Mouse (Mus musculus) erythroblast, adult 5-6 weeks (primary cell): ENCODE data around the gene Srp14. TPM values are rescaled to one million over a fixed set of nuclear protein-coding genes. Genes with fewer than 3 reads are reported as not detected.

Experiments
- ATAC-seq: replicated peaks from 2 replicates; pipeline ENCODE4 v1.8.0; 2016; ENCODE audit warnings: moderate number of reproducible peaks, mild to moderate bottlenecking, moderate TSS enrichment, inconsistent platforms; ENCODE audit not compliant: poor library complexity, low FRiP score, severe bottlenecking
- total RNA-seq, 2 experiments: library from RNA; stranded (forward) in 1 of 2; stranded (reverse) in 1 of 2; fragments of 150-400 nt in 1 of 2; fragments of 200-764, 138-1000 nt in 1 of 2; gene quantifications; 2 replicates each; pipeline versions ENCODE4 v1.2.3 to v1.2.4; 2015 to 2017; ENCODE audit warnings: low replicate concordance in 2 of 2

The Srp14 gene
- total RNA-seq, 2 experiments from 2014 or later, result 39.8 to 61.2 TPM

DNA sequence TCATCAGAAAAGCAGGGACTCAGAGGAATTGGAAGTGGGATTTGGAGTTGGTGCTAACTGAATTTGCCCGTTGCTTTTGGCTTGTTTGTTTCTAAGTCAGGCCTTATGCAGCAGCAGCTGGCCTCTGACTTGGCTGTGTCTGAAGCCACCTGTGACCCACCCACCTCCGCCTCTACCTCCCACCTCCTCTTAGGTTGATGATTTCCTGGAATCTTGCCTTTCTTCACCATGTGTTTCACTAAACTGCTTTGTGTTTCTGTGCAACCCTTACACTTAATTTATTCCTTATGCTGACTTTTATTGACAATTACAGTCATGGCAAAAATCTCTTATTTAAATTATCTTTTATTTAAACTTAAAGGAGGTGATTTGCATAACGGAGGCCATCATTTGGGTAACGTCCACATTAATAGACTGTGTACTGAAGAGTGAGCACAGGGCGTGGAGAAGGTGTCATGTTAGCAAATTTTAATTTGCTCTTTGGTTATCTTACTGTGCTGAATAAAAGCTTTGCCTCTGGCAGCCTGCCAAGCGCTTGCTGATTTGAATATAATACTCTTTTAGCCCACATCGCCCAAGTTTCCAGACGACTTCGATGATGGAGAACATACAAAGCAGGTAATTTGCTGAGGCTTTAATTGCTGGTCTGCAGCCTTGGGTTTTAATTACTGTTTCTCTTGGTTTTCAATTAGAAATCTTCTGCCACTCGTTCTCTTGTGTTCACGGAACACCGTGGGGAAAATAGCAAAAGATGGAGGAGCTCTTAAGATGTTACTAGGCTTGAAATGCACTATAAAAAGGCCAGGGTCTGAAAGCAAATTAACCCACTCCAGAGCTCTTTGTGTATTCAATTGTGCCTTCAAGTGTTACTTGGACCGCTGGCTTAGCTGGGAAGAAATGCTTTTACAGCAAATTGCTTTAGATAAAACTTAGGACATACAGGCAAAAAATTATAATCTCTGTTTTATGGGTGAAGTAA is 33.5 kb downstream of the Srp14 start:
- no peak for ATAC-seq

DNA sequence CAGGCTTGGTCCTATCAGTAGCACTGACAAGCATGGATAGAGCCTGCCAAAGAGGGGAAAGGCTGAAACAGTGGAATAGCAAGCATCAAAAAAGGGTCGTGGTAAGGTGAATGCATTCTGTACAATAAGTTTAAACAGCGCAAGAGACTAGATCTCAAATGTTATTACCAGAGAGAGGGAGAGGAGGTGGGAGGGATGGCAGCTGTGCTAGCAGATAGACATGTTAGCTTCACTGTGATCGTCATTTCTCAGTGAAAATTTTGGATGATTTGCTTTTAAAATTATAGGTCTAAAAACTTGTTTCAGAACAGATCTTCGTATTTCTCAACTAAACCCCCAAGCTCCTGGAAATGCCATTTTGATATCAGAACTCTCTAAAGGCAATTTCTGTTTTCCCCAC is 36.8 kb downstream of the Srp14 start:
- ATAC-seq, result no peak

DNA sequence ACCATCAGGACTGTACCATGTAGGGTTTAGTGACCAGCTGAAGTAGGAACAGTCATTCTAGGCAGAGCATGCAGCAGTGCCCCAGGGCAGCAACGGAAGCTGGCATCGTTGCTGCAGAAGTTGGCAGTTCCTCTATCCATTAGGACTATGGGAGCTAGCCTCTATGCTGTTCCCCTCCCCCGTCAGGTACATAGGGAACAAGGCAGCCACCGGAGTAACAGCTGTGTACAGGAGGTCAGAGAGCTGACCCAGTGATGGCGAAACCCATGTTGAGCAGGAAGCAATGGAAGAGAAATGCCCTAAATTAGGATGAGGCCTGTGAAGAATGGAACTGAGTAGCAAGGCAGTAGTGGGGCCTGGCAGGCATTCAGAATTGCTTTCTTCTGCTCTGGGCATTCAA is 37.3 kb downstream of the Srp14 start:
- ATAC-seq, result no peak

DNA sequence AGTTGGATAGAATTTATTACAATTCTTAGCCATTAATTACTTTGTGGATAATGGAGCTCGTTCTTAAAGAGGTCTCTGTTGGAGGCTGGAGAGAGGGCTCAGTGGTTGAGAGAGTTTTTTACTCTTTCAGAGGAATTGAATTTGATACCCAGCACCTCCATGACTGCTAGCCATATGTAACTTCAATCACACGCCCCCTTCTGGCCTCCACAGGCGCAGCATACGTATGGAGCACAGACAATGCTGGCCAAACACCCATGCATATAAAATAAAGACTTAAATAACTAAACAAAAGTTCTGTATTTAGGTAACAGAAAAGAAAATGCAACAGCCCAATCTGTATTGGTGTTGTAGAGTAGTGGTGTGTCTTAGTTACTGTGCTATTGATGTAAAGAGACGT is 47.9 kb downstream of the Srp14 start:
- ATAC-seq, result no peak

DNA sequence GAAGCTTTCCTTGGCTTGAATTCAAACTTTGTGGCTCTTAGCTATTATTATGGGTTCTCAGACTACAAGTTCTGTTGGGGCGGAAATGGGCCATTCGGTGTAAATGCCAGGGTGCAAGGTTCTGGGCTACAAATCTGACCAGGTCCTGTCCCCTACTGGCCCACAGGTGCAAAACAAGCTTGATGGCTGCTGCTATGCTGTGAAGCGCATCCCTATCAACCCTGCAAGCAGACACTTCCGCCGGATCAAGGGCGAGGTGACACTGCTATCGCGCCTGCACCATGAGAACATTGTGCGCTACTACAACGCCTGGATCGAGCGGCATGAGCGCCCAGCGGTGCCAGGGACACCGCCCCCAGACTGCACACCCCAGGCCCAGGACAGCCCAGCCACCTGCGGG is 48.9 kb downstream of the Srp14 start:
- no peak for ATAC-seq

DNA sequence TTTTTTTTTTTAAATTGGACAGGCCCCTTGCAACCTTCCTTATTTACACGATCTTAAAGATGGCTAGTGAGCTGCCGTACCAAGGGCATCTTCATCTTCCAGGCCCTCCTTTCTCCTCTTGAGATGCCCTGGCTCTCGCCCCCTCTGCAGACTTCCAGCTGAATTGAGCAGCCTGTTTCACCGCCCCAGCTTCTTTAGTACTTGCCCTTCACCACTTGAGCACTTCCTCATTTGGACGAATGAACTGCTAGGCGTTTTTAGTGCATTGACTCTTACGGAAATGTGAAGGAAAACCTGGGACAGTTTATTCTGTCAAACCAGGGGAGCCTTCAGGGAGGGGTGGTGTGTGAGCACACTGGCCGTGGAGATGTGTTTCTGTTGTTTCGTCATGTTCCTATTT is 50.2 kb downstream of the Srp14 start:
- no peak for ATAC-seq

DNA sequence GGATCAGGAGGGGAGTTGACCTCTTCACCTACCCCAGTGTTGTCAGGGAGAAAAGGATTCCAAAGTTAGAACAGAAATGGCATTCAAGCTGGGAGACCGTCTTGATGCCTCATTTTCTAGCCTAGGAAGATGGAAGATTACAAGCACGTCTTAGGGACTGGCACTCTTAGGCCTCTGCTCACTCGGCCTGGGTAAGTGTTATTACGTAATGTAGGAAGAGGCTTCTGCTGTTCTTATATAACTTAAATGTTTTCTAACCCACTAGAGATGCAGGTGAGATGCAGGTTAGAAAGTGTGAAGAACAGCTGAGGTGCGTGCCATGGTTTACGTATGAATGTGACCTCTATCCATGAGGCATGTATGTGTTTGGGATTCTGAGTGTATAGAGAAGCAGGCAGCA is 51.2 kb downstream of the Srp14 start:
- no peak for ATAC-seq

Other genes with a start within 250 kb of the Srp14 start
- not detected in 2 replicates for gene Fsip1, start 222.7 kb downstream of the Srp14 start, total RNA-seq (2015; ENCODE audit: low replicate concordance)
- gene Fsip1, start 222.7 kb downstream of the Srp14 start, total RNA-seq (2017; ENCODE audit: low replicate concordance), result not detected in 2 replicates
- gene Gpr176, start 106.3 kb downstream of the Srp14 start, total RNA-seq (2015; ENCODE audit: low replicate concordance), result not detected in 2 replicates
- gene Gpr176, start 106.3 kb downstream of the Srp14 start, total RNA-seq (2017; ENCODE audit: low replicate concordance), result not detected in 2 replicates
- 3.1 and 7.3 TPM in 2 replicates for gene Eif2ak4, start 91.1 kb downstream of the Srp14 start, total RNA-seq (2015; ENCODE audit: low replicate concordance)
- 2.6 and 3.1 TPM in 2 replicates for gene Eif2ak4, start 91.1 kb downstream of the Srp14 start, total RNA-seq (2017; ENCODE audit: low replicate concordance)
- gene Bmf, start 70.0 kb upstream of the Srp14 start, total RNA-seq (2015; ENCODE audit: low replicate concordance), result 2.1 and 12.7 TPM in 2 replicates
- 1.4 and 3.2 TPM in 2 replicates for gene Bmf, start 70.0 kb upstream of the Srp14 start, total RNA-seq (2017; ENCODE audit: low replicate concordance)
- gene Bub1b, start 118.5 kb upstream of the Srp14 start, total RNA-seq (2015; ENCODE audit: low replicate concordance), result 21.7 and 41.2 TPM in 2 replicates
- gene Bub1b, start 118.5 kb upstream of the Srp14 start, total RNA-seq (2017; ENCODE audit: low replicate concordance), result 36.4 and 48.5 TPM in 2 replicates
- gene Pak6, start 183.6 kb upstream of the Srp14 start, total RNA-seq (2015; ENCODE audit: low replicate concordance), result not detected in 2 replicates
- 0.77 TPM in 1 of 2 replicates, not detected in the other for gene Pak6, start 183.6 kb upstream of the Srp14 start, total RNA-seq (2017; ENCODE audit: low replicate concordance)
- 0.19 TPM in 1 of 2 replicates, not detected in the other for gene Ankrd63, start 224.3 kb upstream of the Srp14 start, total RNA-seq (2015; ENCODE audit: low replicate concordance)
- 0.14 TPM in 1 of 2 replicates, not detected in the other for gene Ankrd63, start 224.3 kb upstream of the Srp14 start, total RNA-seq (2017; ENCODE audit: low replicate concordance)
- 30.7 and 38.9 TPM in 2 replicates for gene Plcb2, start 248.7 kb upstream of the Srp14 start, total RNA-seq (2015; ENCODE audit: low replicate concordance)
- 13.7 and 17.6 TPM in 2 replicates for gene Plcb2, start 248.7 kb upstream of the Srp14 start, total RNA-seq (2017; ENCODE audit: low replicate concordance)